Mouse (Mus musculus) left cerebral cortex, adult 11 months (tissue): ENCODE measurements at regions not wholly inside any gene's neighbourhood (a gene's known extent, or its start where the extent isn't known, plus 50 kb on each side); places are given as distances from the start of the nearest gene placed in this dataset.

ENCODE experiments used
- DNase-seq: peaks from one replicate; pipeline ENCODE4 v3.0.0; 2022; ENCODE audit warnings: low spot score

DNA sequence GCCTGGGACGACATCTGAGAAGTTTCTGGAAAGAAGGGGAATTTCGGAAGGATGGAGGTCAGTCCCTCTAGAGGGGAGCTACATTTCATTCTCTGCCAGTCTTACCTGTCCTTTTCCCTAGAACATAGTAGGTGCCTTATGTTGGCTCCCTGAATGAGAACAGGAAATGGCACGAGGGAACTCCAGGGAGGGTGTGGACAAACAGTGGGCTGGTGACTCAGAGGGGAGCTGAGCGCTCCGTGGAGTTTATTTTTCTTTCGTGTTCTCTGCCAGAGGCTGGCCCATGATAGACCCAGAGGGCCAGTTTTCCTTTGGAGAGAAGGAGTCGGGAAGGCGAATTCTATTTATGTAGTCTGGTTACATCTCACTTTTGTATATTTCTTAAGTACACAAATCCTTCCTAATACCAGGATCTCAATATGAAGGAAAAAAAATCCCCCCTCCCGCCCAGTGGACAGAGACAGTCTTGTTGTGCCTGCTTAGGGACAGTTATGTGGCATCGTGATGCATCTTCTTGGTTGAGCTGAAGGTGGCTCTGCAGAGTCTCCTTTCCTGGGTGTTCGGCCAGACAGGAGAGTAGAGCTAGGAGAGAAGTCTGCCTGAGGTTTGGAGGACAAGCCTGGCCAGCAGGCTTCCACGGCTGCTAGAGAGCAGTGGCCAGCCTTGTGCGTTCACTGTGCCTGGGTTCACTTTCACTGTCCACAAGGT, 84.3 kb upstream of the Rbpj start:
- no peak for DNase-seq

DNA sequence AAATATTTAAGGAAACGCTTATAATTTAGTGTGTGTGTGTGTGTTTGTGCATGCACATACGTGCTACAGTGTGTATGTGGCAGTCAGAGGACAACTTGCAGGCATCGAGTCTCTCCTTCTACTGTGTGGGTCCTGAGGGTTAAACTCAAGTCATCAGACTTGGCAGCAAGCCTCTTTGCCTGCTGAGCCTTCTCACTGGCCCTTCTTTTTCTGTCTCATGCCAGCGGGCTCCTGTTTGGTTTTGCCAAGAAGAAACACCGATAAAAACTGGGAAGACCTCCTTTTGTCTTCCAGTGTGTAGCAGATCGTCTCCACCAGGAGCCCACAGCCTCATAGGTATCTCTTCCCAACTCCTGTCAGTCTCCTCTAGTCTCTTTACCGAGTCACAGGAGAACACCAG, 81.9 kb upstream of the Rbpj start:
- no peak for DNase-seq

DNA sequence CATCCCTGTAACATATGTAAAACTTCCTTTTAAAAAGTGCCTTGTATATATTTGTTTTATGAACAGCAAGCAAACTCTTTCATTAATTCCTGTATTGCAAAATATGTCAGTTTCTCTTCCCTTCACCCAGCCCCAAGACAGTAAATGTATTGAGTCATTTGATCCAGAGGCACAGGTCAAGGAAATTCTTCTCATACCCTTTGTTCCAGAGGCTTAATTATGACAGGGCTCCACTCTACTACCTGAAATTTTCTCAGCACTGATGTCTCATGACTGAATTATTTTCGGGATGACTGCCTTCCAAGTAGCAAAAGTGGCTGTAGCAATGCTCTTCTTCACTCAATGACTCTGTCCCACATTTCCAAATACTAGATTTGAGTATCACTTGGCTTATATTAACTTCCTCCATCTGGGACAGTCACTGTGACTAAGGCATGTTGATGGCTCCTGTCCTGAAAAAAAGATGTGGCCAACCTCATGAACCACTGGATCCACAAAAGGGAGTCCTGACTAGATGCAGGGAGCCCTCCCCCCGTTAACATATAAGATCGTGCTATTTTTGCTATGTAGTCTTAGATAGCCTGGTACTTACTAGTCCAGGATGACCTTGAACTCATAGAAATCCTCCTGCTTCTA, 80.3 kb upstream of the Rbpj start:
- no peak for DNase-seq

DNA sequence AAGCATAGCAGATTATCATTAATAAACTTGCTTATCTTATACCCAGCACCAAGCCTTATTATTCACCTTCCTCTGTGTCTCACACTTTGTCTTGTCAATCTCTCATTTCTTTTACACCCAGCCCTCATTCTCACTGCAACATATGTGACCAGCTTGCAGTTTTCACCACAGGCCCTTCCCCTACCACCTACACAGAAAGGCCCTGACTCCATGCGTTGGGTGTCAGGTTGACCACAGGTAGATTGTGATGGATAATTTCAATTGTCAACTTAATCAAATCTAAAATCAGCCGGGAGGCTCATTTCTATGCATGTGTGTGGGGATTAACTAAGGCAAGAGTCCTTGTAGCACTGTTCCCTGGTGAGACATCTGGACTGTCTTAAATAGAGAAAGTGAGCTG, 72.4 kb upstream of the Rbpj start:
- no peak for DNase-seq

DNA sequence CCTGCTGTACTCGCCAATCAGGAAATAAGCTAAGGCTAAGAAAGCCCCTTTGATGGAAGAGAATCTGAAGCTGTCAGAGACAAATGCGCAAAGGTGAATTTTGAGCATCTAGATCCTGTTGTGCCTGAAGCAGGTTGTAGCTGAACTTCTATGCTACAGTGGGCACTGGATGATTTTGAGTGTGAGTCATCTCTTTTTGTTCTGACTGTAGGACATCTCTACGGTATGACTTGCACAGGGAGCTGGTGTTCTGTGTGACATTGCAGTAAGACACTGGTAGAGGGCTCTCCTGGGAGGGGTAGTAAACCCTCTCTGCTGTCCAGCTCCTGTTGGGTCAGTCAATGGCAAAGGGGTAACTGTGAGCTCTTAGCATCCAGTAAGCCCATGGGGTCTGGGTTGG, 71.4 kb upstream of the Rbpj start:
- no peak for DNase-seq

DNA sequence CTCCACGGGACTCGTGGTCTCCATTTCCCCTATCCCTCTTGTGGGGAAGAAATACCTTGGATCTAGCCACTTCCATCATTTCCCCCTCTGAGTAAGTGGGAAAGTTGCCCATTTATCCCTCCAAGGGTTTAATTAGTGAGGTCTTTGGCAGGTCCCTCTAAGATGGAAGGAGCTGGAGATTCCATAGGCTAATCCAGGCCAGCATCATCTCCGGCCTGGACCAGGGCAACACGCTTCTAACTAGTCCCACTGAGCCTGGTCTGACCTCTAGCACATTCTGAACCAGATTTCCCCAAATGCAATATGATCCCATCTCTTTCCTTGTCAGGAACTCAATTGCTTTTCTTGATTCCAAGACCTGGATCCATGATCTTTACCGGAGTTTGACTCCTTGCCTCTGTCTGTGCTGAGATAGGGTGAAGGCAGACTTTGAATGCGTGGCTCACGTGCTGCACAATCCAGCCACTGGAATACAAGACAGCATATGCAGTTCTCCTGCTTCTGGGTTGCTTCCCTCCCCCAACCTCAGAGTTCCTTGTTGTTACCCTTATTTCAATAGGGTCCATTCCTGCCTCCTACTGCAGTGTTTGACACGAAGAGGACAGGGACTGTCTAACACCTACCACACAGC, 67.4 kb upstream of the Rbpj start:
- DNase-seq = no peak

DNA sequence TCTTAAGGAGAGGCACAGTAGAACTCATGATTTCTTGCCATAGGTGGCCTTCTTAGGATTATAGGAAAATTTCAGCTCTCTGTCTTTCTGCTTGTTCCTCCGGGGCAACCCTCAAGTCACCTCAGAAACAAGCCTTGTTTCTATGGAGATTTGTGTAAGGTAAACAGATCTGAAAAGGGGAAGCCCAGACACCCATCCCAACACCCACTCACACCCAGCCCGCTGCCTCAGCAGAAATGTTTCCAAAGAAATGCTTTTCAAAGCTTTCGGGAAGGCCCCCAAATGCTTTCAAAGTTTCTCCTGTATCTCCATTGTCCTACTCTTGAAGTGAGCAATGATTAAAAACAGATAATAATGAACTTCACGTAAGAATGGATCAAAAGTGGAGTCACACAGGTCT, 64.9 kb upstream of the Rbpj start:
- no peak for DNase-seq

DNA sequence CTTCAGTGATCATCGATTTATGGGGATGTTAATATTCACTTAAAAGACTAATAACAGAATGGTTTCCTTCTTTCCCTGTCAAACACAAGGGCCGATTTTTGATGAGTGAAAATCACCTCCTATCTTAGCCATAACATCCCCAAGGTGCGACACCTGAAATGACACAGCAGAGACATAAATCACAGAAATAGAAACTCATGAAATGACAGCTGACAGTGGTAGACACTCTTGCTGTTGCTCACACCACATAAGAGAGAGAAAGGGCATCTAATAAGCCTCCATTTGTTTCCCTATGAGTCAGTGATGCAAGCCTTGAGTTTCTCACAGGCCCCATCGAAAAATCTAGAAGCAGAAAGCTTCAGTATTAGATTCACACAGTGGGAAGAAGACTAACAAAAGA, 63.9 kb upstream of the Rbpj start:
- DNase-seq = no peak

DNA sequence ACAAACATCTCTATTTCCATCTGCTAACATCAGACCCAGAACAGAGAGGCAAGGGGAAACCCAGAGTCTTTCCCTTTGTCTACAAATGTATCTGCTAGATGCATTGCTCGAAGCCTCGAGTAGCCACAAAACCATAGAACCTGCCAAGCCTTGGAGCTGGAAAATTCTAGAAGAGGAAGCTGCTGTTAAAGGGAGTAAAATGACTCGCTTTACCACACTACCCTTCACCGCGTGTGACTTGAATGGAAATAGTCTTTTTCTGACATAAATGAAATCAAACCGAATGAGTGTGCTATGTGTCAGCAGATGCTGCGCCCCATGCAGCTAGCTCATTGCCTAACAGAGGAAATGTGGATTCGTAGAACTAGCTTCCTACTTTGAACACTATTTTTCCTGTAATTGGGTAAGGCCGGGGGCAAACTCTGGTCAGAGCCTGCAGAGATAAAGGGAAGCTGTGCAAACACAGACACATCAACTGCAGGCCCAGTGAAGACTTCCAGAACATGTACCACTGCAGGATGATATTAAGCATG, 63.3 kb upstream of the Rbpj start:
- no peak for DNase-seq

DNA sequence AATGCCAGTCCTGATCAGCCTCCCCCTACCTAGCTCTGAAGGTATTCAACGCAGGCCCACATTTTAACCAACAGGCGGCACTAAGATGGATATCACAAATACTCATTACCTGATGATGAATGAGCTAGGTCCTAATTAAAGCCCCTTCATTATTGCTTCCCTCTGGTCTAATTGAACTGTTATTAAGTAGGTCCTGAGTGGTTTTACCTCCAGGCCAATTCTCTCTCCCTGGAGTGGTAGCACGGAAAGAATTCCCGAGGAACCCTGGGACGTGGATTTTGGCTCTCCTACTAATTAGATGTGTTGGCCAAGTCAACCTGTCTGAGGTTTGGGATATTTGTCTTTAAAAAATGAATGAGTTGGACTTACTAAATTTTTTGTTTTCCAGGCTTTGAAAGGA, 60.0 kb upstream of the Rbpj start:
- DNase-seq = no peak

DNA sequence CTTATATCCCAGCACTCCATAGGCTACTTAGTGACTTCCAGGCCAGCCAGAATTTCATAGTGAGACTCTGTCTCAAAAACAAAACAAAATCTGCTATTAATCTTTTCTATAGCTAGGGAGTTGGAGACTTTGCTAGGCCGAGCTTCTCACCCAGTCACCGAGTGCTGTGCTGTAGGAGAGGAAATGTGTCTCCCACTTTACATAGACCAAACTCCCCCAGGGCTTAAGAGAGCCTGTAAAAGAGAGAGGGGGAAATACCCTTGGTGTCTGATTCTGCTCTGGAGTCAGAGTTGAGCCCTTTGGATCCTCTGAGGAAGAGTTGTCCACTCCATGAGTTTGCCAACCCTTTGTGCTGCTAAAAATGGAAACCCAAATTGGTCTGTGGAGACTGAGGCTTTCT, 58.3 kb upstream of the Rbpj start:
- DNase-seq = no peak

DNA sequence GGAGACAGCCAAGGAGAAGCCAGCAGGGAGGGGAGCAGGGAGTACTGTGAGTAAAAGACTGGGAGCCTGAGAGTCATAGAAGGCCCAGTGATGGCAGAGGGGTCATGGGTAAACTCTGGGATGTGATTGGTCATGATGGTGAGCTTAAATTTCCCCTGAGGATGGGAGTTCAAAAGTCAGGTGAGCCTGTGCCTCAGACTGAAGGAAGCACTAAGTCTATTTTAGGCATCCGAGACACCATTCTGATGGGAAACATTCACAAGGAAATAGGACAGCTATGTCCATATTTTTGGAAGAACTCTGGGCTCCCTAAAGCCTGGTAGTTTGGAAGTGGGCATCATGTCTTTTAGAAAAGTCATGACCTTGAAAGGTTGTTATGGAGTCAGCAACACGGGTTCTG, 57.7 kb upstream of the Rbpj start:
- no peak for DNase-seq

DNA sequence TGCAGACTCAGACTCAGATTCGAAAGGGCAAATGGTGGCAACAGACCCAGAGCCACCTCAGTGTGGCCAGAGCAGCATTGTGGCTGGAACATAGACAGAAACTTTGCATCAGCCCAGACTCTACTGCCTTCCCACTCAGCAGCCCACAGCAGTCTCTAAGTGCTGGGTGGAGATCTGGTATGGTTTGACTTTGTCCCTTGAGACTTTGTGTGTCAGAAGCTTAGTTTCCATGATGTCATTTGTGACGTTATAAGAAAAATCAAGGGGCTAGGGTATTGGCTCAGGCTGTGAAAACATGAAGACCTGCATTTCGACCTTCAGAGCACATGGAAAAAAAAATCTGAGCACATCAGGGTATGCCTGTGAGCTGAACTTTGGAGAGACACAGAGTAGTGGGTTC, 56.2 kb upstream of the Rbpj start:
- DNase-seq = no peak

DNA sequence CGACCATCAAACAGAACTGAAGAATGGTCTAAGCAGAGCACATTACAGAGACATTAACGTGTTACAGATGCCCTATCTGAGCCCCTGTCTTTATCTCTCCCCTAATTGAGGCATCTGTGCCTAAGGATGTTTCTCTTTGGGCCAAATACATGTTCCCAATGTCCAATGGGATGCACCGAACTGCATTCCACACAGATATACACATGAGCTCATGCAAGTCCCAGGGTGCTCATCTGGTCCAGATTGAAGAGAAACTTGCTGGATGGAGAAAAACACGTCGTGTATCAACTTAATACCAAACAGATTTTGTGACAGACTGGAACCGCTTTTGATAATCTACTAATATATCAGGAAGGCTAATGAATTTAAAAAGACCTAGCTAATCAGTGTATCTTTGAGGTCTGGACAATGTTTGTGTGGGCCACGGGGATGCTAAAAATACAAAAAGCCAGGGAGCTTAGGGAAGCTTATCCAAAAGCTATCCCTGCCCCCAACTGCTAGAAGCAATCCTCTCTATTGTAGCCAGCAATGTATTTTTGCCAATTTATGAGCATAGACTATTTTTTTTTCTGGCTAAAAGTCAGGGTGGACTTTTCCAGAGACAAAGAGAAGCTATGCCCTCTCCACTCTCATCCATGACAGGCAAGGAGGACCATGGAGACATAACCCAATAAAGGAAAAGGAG, 53.4 kb upstream of the Rbpj start:
- no peak for DNase-seq

DNA sequence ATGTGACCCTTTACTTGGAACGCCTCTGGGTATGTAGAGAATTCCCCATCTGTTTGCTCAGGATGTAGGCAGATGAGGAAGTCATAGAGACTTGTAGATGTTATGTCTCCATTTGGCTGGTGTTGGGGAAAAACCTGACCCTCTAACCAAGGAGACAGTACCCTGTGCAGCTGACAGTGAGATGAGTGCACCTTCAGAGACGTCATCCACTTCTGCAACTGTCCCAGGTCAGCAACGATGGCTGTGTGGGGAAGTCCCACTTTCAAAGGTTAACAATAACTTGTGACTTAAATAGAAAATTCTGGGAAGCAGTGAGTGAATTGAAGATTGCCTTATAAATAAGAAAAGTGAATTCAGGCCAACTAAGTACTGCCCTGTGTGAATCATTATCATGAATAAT, 52.3 kb upstream of the Rbpj start:
- no peak for DNase-seq

DNA sequence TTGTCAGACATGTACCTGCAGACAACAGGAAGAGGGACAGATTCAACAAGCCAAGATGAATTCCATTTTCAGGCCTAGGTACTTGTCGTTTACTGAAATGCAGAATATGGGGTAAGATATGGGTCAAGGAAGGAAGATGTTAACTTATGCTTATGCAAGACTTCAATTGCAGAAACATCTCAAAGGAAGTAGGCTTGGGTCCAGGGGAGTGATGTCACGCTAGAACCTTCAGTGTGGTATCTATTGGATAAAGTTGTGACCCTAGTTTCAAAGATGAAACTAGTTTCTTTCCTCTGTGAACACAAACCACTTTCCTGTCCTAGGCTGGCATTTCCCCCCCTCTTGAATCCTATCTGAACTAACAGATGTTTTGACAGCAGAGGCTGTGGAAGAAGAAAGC, 50.5 kb upstream of the Rbpj start:
- no peak for DNase-seq
